Mouse (Mus musculus) layer of hippocampus, postnatal 10 days (tissue): ENCODE results near the gene Gm29609. TPM values are rescaled to one million over a fixed set of nuclear protein-coding genes. Genes with fewer than 3 reads are reported as not detected.

Experiments
- DNase-seq, 2 experiments: peaks; one replicate each; pipeline ENCODE4 v3.0.0; 2021; ENCODE audit warnings: low spot score in 2 of 2
- total RNA-seq, 2 experiments: library from RNA; stranded (reverse); gene quantifications; 2 replicates each; pipeline ENCODE4 v1.2.3; 2021

The Gm29609 gene
- total RNA-seq, 2 experiments from 2014 or later, result 2.2 to 2.6 TPM

DNA sequence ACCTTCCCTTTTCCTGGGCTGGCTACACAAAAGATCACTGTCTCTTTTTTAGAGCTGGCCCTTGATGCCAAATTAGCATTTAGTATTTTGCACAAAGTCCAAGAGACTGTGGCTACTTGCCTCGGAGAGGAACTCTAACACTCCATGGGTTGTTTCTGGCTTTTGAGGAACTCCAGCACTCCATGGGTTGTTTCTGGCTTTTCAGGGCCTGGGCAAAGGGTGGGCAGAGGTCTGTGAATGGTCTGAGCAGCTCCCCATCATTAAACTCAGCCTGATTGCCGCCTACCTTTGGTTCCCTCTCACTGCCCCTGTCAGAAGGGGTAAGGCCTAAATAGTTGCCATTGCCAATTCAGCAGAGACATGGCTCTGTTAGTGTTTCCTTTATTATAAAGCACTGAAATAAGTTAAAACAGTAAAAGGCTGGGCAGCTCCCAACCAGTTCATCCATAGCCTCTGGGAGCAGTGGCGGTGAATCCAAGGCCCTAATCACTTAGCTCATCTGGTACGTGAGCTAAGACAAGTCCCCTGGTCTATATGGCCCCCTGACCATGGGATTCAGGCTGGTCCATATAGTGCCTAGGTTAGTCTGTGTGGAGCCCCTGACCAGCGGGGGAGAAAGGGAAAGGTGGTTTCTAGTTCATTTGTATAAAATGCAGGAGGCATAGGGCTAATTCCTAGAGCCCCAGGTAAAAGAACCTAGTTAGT lies 19.1 kb upstream of the Gm29609 start:
- no peak for DNase-seq

DNA sequence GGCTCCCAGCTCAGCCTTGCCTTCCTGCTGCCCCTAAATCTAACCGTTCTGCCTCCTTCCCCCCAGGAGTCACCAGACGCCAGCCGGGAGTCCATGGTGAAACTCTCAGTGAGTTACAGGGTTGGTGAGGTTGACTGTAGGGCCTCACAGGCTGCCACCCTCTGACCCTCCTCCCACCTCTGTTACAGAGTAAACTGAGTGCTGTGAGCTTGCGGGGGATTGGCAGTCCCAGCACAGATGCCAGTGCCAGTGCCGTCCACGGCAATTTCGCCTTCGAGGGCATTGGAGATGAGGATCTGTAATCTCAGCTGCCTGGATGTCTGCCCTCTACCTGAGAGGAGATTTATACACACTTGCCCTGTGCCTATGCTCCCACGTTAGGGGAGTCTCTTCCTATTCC lies 18.5 kb upstream of the Gm29609 start:
- DNase-seq, result no peak

DNA sequence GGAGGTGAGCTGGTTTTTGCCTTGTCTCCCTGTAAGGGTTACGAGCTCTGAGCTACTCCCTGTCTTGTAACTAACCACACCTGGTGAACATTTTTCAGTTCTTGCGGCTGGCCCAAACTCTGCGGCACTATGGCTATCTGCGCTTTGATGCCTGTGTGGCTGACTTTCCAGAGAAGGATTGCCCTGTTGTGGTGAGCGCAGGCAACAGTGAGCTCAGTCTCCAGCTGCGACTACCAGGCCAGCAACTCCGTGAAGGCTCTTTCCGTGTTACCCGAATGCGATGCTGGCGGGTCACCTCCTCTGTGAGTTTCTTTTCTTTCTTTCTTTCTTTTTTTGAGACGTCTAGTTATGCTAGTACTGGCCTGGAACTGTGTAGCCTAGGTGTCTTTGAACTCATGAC lies 17.4 kb upstream of the Gm29609 start:
- no peak for DNase-seq

DNA sequence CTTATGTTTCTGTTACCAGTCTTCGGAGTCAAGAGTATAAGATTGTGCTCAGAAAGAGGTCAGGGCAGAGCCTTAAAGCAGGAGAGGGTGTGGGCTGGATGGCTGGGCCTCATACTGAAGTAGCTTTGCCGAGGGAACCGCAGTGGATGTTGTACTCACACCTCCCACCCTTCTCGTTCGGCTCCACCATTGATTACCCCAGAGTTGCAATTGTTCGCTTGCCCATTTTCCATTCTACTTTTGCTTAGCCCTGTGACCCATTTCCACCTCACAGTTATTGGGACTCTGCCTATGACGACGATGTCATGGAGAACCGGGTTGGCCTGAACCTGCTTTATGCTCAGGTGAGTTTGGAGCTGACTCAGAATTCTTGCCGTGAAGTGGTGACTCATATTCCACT lies 16.5 kb upstream of the Gm29609 start:
- DNase-seq, result no peak

DNA sequence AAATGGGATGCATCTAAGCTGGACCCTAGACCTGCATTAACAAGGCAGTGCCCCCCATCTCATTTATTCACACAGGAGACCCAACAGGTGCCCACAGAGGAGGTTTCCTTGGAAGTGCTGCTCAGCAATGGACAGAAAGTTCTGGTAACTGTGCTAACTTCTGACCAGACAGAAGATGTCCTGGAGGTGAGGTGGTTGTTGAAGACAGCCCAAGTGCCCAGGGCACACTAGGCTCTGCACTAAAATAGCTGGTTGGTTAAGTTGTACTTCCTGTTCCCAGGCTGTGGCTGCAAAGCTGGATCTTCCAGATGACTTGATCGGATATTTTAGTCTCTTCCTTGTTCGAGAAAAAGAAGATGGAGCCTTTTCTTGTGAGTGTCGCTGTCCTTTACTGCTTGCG lies 16.0 kb upstream of the Gm29609 start:
- no peak for DNase-seq

DNA sequence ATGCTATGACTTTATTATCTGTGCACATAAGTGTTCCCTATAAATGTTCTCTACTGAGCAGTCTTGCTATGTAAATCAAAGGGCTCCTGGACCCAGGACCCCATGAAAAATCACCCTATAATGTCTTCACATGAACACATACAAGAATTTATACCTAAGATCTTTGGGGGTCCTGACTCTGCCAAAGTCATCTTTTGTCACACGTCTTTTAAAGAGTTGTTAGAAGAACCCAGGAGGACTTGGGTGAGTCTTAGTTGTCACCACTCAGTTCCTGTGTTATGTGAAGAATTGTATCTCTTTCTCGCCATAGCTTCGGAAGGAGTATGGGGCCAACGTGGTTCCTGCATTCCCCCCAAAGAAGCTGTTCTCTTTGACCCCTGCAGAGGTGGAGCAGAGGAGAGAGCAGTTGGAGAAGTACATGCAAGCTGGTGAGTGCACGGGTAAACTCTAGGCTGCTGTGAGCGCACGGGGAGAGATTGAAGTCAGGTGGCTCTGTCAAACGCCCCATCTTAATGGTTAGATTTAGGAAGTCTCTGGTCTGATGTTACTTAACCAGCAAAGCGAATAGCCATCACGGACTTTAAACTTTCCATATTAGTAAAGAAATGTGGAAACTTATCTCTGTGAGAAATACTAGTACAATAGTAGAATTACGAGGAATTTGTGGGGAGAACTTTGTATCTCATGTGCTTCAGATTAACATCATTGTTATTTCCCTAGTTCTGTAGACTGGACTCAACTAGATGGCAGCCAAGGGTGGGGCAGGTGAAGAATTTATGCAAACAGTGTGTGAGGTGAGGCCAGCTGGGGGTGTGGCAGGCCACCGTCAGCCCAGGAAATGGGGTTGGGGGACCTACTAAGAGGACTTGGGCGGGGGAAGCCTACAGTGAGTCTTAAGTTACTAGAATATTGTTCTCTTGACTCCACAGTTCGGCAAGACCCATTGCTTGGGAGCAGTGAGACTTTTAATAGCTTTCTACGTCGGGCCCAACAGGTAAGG lies 15.1 kb upstream of the Gm29609 start:
- no peak for DNase-seq

DNA sequence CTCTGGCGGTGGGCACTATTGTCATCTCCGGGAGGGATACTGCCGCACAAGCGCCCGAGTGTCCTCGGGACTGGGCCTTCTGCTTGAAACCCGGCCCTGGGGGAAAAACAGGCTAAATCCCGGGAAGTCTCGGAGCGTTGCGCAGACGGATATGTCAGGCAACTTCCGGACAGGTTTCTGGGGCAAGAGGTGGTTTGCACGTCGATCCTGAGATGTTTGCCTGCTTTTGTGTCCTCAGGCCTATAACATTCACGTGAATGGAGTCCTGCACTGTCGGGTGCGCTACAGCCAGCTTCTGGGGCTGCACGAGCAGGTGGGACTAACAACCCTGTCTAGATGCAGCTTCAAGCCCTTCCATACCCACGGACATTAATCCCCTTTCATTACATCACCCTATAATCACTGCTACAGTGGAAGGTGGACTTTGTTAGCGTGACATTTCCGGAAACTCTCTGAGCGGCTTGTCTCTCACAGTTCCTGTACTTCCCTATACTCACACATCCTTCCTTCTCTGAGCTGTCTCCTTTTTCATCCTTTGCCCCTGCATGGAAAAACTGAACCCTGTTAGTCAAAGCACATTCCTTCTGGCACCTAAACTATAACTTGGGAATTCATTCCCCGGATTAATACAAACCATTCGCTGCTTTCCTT lies 14.0 kb upstream of the Gm29609 start:
- DNase-seq, result no peak

DNA sequence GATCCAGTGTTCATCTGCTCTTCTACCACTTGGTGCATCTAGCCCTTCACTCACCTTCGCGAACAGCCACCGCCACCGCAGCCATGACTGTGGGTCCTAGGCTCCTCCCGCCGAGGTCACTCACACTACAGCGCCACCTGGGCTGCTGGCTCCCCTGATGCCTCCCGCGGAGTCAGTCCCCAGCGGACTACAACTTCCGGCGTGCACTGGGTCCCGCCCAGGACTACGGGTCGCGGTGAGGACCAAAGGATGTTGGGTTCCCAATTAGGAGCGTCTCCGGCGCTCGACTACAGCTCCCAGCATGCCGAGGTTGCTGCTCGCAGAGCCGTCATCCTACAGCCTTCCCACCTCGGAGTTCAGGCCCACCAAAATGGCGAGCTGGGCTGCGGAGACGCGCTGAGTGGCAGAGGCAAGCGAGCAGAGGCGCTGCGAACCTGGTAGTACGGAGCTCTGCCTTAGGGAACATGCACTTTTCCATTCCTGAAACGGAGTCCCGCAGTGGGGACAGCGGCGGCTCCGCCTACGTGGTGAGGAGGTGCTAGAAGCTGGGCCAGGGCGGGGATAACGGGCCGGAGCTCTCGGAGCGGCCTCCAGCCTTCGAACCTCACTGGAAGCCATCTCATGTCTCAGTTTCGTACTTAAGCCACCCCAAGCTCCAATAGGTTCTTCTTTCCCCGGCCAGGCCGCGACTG lies 13.4 kb upstream of the Gm29609 start, which contains the start of the genes Snx17 and Eif2b4:
Gene Snx17 (plus strand): TSS at position 289 of the 692 bp plus-strand sequence.
Gene Eif2b4 (minus strand): TSS at position 492 of the 692 bp plus-strand sequence.
- peak; percentile 99 for DNase-seq

DNA sequence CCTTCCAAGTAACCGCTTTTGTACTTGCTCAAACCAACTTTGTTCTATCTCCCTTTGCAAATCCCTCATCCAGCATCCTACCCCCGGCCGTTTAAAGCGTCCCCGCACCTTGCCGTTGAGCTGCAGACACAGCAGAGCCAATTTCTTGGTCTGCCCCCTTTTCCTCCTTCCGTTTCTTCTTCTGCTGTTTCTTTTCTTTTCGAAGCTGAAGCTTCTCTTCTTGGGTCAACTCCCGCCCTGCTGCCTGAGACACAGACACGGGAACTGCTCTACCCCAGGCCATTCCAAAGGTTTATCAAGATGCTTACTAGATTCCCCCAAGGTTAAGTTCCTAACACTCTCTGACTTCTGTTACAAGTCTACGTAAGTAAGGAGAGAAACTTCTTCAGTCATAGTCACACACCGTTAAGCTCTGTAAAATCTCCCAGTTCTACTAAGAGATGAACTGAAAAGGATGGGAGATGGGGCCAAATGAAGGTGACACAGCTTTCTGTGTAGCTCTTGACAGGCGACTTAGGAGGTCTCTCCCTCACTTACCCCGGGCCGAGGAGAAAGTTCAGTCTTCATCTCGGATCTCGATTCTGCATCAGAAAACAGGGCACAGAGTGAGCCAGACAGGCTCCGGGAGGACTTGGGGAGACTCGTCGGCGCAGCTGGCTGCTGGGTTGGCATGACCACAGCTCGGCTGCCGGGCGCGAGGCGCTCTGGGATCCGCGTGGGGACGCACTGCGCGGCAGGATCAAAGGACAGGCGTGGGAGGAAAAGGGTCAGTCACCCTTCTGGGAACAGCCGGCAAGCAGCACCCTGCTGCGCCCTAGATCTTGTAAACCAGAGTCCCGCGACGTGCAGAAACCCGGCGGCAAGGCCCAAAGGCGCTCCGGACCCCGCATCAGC lies 12.6 kb upstream of the Gm29609 start:
- DNase-seq, result no peak

DNA sequence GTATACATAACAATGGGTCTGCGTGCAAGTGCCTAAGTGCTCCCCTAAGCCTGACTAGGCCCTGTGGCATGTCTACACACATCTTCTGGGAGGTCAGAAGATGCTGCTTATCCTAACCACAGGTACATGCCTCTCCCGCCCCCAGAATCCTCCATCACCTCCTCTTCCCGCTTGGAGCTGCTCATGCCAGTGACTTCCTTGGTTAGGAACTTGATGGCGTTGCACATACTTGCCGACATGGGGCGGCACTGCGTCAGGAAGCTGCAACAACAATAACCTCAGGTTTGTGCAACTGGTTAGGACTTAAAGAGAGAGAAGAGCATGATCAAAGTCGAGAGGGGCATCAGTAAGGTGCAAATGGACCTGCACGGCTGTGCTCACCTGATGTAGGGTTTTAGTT lies 10.5 kb upstream of the Gm29609 start:
- no peak for DNase-seq

DNA sequence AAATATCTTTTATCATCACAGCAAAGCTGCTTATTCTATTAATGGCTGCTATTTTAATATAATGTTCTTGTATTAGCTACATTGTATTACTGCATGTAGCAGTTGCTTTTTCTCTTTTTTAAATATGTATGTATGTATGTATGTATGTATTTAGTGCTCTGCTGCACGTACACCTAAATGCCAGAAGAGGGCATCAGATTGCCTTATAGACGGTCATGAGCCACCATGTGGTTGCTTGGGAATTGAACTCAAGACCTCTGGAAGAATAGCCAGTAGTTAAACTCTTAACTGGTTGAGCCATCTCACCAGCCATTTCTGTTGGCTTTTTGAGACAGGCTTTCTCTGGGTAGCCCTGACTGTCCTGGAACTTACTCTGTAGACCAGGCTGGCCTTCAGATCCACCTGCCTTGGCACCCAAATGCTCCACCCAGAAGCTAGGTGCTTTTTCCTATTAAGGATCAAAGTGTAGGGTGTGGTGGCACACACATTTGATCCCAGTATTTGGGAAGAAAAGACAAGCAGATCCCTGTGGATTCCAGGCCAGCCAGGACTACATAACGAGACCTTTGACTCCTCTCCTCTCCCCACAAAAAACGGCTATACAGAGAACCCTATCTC lies 8.6 kb upstream of the Gm29609 start:
- no peak for DNase-seq

DNA sequence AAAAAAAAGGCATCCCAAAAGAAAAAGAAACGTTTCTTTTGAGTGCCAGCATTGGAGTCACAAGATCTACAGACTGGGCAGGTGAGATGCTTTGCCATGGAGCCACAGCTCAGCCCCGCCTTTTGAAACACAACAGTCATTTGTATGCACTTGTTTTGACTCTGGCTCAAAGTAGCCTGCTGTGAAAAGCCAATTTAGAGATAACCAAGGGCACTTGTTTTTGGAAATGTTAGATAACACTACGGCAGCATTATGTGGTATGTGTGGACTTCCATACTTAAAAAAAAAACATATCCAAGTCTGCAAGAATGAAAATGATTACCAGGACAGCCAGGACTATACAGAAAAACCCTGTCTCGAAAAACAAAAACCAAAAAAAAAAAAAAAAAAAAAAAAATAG lies 4.0 kb upstream of the Gm29609 start:
- DNase-seq, result no peak

DNA sequence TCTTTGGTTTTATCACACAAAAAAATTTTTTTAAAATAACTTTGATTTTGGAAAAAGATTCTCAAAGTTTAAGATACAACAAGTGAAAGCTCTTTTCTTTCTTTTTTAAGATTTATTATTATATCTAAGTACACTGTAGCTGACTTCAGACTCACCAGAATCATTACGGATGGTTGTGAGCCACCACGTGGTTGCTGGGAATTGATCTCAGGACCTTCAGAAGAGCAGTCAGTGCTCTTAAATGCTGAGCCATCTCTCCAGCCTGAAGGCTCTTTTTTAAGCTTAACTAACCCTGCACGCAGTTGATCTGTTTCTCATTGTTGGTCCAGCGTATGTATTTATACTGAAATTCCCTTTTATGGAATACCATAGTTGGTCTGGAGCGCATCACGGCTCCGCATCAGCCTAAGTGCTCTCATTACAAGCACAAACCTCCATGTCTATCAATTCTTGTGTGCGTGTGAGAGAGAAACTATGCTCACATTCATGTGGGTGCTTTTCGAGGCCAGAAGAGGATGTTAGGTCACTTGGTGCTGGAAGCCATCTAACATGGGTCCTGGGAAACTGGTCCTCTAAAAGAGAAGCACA lies 1.6 kb upstream of the Gm29609 start:
- no peak for DNase-seq

DNA sequence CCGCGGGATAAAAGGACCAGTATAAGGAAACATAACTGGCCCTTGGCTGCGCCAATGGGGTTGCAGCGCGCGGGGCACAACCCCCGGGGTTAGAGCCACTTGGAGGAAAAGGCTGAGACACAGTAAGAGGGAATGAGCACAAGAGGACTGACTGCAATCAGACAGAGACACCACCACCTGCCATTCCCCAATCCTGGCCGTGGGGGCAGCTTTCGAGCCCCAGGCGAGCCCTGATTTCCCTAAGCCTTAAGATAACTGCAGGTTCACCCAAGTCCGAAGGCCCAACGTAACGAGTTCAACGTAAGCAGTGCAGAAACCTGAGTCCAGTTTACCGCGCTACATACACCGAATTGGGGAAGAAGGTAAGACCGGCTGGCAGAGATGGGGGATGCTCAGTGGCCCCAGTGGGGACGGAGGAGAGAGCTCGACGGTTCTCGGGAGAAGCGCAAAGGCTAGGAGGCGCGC lies 378 bp downstream of the Gm29609 start:
- no peak for DNase-seq

DNA sequence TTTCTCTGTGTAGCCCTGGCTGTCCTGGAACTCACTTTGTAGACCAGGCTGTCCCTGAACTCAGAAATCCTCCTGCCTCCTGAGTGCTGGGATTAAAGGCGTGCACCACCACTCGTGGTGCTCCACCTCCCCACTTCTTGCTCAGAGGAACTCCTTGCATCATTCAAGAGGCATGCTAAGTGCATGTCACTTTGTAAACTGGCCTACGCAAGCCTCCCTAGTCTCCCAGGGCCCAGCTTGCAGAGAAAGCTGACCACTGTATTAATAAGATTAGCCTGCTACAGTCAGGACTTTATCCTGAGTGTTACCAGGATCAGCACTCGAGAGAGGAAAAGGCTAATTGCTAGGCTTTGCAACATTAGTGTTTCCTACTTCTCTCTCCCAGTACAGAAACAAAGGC lies 11.1 kb downstream of the Gm29609 start:
- DNase-seq, result no peak

DNA sequence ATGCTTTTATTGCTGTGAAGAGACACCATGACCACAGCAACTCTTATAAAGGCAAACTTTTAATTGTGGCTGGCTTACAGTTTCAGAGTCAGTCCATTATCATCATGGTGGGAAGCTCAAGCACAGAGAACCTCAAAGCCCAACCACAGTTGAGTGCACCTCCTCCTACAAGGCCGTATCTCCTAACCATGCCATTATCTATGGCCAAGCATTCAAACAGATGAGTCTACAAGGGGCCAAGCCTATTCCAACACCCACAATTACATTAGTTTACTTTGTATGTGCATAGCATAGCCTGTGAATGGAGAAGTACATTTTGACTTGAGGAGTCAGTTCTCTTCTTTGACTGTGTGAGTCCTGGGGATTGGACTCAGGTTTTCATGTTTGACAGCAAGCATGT lies 14.8 kb downstream of the Gm29609 start:
- no peak for DNase-seq

DNA sequence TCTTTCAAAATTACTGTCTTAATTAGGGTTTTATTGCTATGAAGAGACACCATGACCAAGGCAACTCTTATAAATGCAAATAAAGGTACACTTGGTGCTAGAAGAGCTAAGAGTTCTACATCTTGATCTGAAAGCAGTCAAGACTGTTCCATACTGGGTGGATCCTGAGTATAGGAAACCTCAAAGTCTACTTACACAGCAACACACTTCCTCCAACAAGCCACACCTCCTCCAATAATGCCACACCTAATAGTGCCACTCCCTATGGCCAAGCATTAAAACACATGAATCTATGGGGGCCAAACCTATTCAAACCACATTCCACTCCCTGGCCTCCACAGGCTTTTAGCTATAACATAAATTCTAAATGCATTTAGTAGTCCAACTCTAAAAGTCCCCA lies 17.2 kb downstream of the Gm29609 start:
- no peak for DNase-seq

DNA sequence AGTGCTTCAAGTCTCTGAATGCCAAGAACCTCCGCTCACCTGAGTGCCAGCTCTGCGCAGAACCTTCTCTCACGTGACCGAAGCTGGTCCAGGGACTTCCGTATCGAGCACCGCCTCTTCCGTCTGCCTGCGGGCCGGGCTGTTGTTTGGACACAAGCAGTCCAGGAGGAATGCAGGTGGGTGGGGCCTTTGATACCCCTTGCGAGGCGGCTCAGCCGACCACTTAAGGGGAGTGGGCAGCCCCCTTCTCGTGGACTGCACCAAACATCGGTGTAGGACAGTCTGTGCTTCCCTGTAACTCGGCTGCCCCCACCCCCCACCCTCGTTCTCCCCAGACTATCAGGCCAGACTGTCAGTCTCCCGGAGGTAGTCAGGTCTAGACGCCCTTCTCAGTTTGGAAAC lies 25.6 kb downstream of the Gm29609 start, which contains the start of gene Mpv17:
Gene Mpv17 (minus strand): TSS at position 100 of the 402 bp plus-strand sequence.
- DNase-seq, result peak; percentile 72 to 80
